Mouse (Mus musculus): ENCODE data around the gene Map3k20.

- TF ChIP-seq CTCF (IDR thresholded peaks at IDR 0.05; ENCODE audit: control insufficient read depth, insufficient read depth, low read length), result no peak
- no peak for TF ChIP-seq POLR2A (IDR thresholded peaks at IDR 0.05; ENCODE audit: borderline replicate concordance, control insufficient read depth, low read depth, low read length)
These were observed 59.8 kb downstream of the Map3k20 start for GRCm38 (mm10) chr2:72345281-72345680.

Measured in bone marrow, adult 2 months (tissue).